Mouse (Mus musculus): ENCODE measurements at regions not wholly inside any gene's neighbourhood (a gene's known extent, or its start where the extent isn't known, plus 50 kb on each side); places are given as distances from the start of the nearest gene placed in this dataset.

GRCm38 (mm10) chr12:16075962-16076361, 259.2 kb upstream of the Trib2 start:
- no peak for DNase-seq (ENCODE audit: low read depth, low spot score)

DNA sequence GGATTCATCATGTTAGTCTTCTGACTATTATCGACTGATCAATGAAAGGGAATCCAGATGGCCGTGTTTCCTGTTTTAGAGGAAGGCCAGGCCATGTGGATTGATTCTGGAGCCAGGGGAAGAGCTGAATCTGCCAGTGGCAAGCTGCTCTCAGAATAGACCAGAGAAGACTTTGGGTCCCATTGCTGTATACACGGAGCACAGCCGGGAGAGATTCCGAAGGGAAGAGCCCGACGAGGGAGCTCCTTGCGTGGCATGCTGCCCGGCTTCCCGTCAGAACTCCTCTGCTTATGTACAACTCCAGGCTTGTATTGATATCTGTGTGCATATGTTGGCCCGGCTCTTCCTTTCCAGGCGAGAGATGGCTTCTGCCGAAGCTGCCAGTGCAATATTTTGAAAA, 252.2 kb upstream of the Trib2 start:
- DNase-seq (ENCODE audit: low read depth, low spot score), result no peak

GRCm38 (mm10) chr12:16062689-16063088, 246.0 kb upstream of the Trib2 start:
- DNase-seq (ENCODE audit: low read depth, low spot score), result no peak

DNA sequence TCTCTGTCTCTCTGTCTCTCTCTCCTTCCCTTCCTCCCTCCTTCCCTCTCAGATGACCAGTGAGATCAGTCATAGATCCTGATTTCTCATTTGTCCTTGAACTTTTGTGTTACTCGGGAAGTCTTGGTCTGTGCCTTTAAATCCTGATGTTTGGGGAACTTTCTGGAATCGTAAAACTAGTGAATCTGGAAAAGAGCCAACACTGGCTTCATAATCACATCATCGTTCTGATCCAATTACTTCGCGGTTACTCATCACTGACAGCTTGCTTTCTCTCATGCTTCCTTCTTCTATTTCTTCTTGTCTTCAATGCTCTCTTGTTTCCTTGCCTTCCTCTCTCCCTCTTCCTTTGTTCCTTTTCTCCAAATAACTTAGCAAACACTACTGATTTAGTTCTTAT, 243.7 kb upstream of the Trib2 start:
- DNase-seq (ENCODE audit: low read depth, low spot score), result no peak

- DNase-seq (ENCODE audit: low read depth, low spot score), result no peak
Measured at GRCm38 (mm10) chr12:16058255-16058654, 241.5 kb upstream of the Trib2 start.

DNA sequence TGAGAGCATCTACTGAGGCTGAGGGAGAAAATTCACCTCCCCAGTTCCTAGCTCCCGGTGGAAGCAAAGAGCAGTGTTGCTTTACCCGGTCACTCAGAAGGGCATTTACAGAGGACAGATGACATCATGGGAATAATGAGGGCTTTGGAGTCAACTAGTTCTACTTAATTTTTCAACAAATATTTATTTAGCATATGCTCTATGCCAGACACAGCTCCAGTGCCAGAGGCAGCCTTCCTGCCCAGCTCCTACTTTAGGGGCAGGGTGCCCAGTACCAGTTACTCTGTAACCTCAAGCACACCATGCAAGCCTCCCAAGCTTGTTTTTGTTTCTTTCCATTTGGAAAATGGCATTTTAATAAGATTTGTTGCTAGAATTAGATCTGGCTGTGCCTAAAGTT, 240.1 kb upstream of the Trib2 start:
- no peak for DNase-seq (ENCODE audit: low read depth, low spot score)

DNA sequence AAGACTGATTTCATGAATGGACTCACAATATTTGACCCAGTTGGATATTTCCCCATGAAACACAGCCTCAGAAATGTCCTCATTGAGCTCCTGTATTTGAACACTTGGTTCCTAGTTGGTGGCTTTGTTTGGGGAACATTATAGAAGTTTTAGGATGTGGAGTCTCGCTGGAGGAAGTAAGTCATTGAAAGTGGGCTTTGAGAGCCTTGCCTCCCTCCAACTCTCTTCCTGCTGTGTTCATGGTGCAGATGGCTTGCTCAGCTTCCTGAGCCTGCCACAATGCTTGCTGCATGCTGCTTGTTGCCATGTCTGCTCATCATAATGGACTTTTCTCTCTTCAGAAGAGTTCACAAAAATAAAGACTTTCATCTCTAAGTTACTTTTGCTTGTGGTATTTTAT, 239.5 kb upstream of the Trib2 start:
- DNase-seq (ENCODE audit: low read depth, low spot score), result no peak

- DNase-seq (ENCODE audit: low read depth, low spot score), result no peak
Measured at GRCm38 (mm10) chr12:16054591-16054990, 237.9 kb upstream of the Trib2 start.

- DNase-seq (ENCODE audit: low read depth, low spot score), result no peak
Measured at GRCm38 (mm10) chr12:16053735-16054134, 237.0 kb upstream of the Trib2 start.

- no peak for DNase-seq (ENCODE audit: low read depth, low spot score)
Measured at GRCm38 (mm10) chr12:16052998-16053397, 236.3 kb upstream of the Trib2 start.

DNA sequence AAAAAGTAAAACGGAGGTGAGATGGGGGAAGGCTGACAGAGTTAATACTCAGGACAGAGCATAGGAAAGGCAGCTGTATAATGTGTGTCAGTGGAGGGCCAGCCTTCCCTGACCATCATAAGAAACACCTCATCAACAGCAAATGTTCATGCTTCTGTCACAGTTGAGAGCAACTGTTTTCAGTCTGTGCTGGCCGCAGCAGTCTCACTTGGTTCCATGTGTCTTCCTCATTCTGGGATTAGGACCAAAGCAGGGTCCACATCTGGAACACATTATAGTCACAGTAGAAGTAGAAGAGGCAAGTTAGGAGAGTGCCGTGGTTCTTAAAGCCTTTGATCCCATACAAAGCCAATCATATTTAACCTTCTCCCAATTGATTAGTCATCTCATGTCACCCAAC, 235.6 kb upstream of the Trib2 start:
- DNase-seq (ENCODE audit: low read depth, low spot score), result no peak

DNA sequence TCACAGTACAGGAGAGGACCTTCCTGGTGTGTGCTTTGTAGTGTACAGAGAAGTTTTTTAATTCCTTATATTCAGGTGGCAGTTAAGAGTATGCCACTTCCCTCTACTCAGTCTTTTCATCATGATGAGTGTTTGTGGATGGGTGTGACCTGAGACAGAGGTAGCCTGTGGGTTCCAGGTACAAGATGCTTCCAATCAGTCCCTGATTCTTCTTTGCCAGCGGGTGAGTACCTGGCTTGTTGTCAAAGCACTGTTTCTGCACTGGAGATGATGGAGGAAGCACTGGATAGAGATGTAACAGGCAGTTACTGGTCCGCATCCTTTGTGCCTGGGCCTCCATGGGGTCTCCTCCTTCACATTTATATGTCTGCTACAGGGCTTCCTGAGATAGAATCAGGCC, 234.7 kb upstream of the Trib2 start:
- DNase-seq (ENCODE audit: low read depth, low spot score), result no peak

- no peak for DNase-seq (ENCODE audit: low read depth, low spot score)
Measured at GRCm38 (mm10) chr12:16049545-16049944, 232.8 kb upstream of the Trib2 start.

DNA sequence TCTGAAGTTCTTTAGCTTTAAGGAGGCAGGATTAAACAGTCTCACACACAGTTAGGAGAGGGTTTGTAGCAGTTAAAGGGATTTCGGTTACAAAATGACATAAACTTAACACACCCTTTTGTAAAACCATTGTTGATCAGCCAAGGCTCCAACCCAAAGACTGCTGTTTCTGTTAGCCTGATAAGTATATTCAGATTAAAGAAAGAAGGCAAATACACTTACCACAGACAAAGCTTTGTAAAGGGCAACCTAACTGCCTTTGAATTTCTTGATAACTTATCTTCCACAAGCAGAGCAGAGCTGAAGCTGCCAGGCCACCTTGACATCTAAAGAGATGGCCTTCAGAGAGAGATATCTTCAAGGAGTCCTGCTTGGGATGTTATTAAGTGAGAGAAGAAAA, 229.9 kb upstream of the Trib2 start:
- DNase-seq (ENCODE audit: low read depth, low spot score), result no peak

GRCm38 (mm10) chr12:16045791-16046494, 229.2 kb upstream of the Trib2 start:
- no peak for DNase-seq (ENCODE audit: low read depth, low spot score)

GRCm38 (mm10) chr12:16043466-16044214, 226.9 kb upstream of the Trib2 start:
- DNase-seq (ENCODE audit: low read depth, low spot score), result no peak

GRCm38 (mm10) chr12:16042362-16042761, 225.6 kb upstream of the Trib2 start:
- DNase-seq (ENCODE audit: low read depth, low spot score), result no peak

GRCm38 (mm10) chr12:16041129-16041528, 224.4 kb upstream of the Trib2 start:
- DNase-seq (ENCODE audit: low read depth, low spot score), result no peak

- DNase-seq (ENCODE audit: low read depth, low spot score), result no peak
Measured at GRCm38 (mm10) chr12:16035551-16035950, 218.8 kb upstream of the Trib2 start.

GRCm38 (mm10) chr12:16034691-16035515, 218.2 kb upstream of the Trib2 start:
- DNase-seq (ENCODE audit: low read depth, low spot score), result no peak

DNA sequence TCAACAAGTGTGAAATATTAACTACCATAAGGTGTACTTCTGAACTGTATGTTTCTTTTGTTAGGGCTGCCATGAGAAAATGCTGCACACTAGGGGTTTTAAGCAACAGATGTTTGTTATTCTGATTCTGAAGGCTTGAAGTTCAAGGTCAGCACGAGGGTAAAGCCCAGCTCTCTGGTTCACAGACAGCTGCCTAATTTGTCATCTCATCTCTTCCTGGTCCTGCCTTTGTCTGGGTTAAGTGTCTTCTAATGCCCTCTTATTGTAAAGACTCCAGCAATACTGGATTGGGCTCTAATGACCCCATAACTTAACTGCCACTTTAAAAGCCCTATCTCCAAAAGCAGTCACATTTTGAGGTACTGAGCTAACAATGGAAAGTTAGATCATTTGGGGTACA, 209.9 kb upstream of the Trib2 start:
- no peak for DNase-seq (ENCODE audit: low read depth, low spot score)

DNA sequence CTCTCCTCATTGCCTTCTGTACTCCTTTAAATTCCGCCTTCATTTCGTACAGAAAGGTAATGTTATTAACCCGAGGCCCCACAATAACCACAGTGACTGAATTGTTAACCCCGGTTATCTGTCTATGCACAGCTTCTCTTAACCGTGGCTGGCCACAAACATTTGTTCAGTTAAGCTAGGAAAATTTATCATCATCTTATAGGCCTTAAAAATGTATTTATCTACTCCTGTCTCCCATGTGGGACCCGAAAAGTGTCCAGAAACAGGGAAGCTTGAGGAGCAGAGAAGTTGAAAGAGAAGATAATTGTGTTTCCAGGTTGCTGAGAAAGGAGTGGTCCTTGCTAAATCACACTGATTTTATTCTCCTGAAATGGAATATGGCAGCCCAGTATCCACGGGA, 206.6 kb upstream of the Trib2 start:
- DNase-seq (ENCODE audit: low read depth, low spot score), result no peak

Measured in c-Kit-negative CD71-positive TER-119-positive erythroid progenitor cells, embryonic 14.5 days (primary cell).